Mouse (Mus musculus) intestine, postnatal 0 days (tissue): ENCODE results near the gene Tns1. TPM values are rescaled to one million over a fixed set of nuclear protein-coding genes. Genes with fewer than 3 reads are reported as not detected.

ENCODE experiments used
- ATAC-seq: fragments of 200-750 bp; cut with Nextera tagmentation; 2 replicates; pipeline ENCODE4 v1.8.0; 2017; ENCODE audit warnings: mild to moderate bottlenecking, moderate TSS enrichment, moderate library complexity
- H3K27ac ChIP-seq: fragments of 300-500 bp; sonication (generic); 2 replicates; pipeline ENCODE4 v1.5.1; 2014; ENCODE audit warnings: mild to moderate bottlenecking, low read depth, low read length, moderate library complexity
- H3K27me3 ChIP-seq: fragments of 300-500 bp; sonication (generic); replicated peaks from 2 replicates; pipeline ENCODE4 v1.6.1; 2014; ENCODE audit warnings: low read length, mixed read lengths; ENCODE audit not compliant: control insufficient read depth, insufficient read depth
- H3K36me3 ChIP-seq: fragments of 300-500 bp; sonication (generic); 2 replicates; pipeline ENCODE4 v1.6.1; 2014; ENCODE audit warnings: mild to moderate bottlenecking, moderate library complexity; ENCODE audit not compliant: control insufficient read depth, insufficient read depth
- H3K4me1 ChIP-seq: fragments of 300-500 bp; sonication (generic); replicated peaks from 2 replicates; pipeline ENCODE4 v1.6.1; 2014; ENCODE audit warnings: antibody characterized with exemption, low read length, mixed read lengths; ENCODE audit not compliant: control insufficient read depth, insufficient read depth
- H3K4me2 ChIP-seq: fragments of 300-500 bp; sonication (generic); replicated peaks from 2 replicates; pipeline ENCODE4 v1.6.1; 2014; ENCODE audit warnings: low read depth, mild to moderate bottlenecking, moderate library complexity
- H3K4me3 ChIP-seq: fragments of 300-500 bp; sonication (generic); 2 replicates; pipeline ENCODE4 v1.5.1; 2014; ENCODE audit warnings: low read depth, low read length
- H3K9ac ChIP-seq: fragments of 300-500 bp; sonication (generic); 2 replicates; pipeline ENCODE4 v1.6.1; 2014; ENCODE audit warnings: mild to moderate bottlenecking, low read depth, low read length
- H3K9me3 ChIP-seq: fragments of 300-500 bp; sonication (generic); 2 replicates; pipeline ENCODE4 v1.6.1; 2016; ENCODE audit warnings: mixed run types; ENCODE audit not compliant: control insufficient read depth
- CTCF ChIP-seq: sonication (generic); IDR thresholded peaks from 2 replicates; pipeline ENCODE4 v1.5.1; 2016; ENCODE audit warnings: low read depth, mild to moderate bottlenecking, control low read depth, antibody characterized with exemption, moderate library complexity
- WGBS: fragments of 180-500 bp; shearing (Covaris S2); extraction: QIAGEN DNeasy Blood & Tissue Kit; methylation state at CpG from one replicate; pipeline ENCODE4 v1.1.7; 2014; 5-methylcytosine and 5-hydroxymethylcytosine counted together
- polyA plus RNA-seq: library from polyadenylated mRNA; unstranded; fragments of >200 nt; fragmentation: Nextera tagmentation; extraction: Ambion mirVana; gene quantifications from 2 replicates; pipeline ENCODE4 v1.2.1, GENCODE M21; 2015

Gene Tns1
- polyA plus RNA-seq, 1 experiment from 2014 or later = 21.5 TPM

DNA sequence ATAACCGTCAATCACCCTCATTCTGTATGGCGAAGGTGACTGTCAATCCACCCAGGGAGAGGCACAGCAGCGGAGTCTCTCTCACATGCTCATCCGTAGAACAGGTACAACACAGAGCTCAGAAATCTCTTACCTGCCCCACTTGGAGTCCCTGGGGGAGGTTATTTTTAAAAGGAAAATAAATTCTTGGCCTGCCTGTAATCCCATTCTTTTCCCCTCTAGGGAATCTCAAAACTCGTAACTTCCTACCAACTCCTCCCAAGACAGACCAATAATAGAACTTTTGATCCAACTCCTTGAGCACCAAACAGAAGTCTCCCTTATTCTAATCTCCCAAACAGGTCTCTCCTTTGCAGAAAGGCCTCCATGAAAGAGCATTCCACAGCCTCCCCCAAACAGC is 124.7 kb downstream of the Tns1 start:
- Histone ChIP-seq H3K4me2 (no peak overlapping the region), H3K27ac (peak overlapping the region; percentile 64; the same call in 1 of the 2 replicates), H3K9ac (0 out of 2 replicates have a peak overlapping the region, but pooled peaks have one; percentile 13), H3K9me3 (no peaks in the 10 kb centered on the region), H3K4me3 (no peak overlapping the region), H3K4me1 (0 out of 2 replicates have a peak, but pooled peaks cover 3% of the 10 kb centered on the region), H3K36me3 (peaks cover 5% of the 10 kb centered on the region; the same call in 1 of the 2 replicates), H3K27me3 (no peaks in the 10 kb centered on the region)
- no peak for TF ChIP-seq CTCF
- no peak for ATAC-seq
- WGBS = 71% methylated on average over 5 of the region's 5 CpGs

- Histone ChIP-seq H3K4me1 (0 out of 2 replicates have a peak, but pooled peaks cover 5% of the 10 kb centered on the region), H3K27me3 (no peaks in the 10 kb centered on the region), H3K36me3 (peaks cover 5% of the 10 kb centered on the region; the same call in 1 of the 2 replicates), H3K9ac (no peak overlapping the region), H3K4me2 (no peak overlapping the region), H3K4me3 (no peak overlapping the region), H3K9me3 (no peaks in the 10 kb centered on the region), H3K27ac (peak overlapping the region; percentile 68; the same call in 1 of the 2 replicates)
- WGBS = 47% methylated on average over 5 of the region's 5 CpGs
- TF ChIP-seq CTCF = no peak
- ATAC-seq = no peak
Measured at GRCm38 (mm10) chr1:73998925-73999375, 125.3 kb downstream of the Tns1 start.

- WGBS = 47% methylated on average over 9 of the region's 9 CpGs
- no peak overlapping the region for H3K4me2 ChIP-seq
- no peak overlapping the region for H3K9ac ChIP-seq
- H3K9me3 ChIP-seq = no peaks in the 10 kb centered on the region
- ATAC-seq = no peak
- no peak overlapping the region for H3K4me3 ChIP-seq
- H3K4me1 ChIP-seq = 0 out of 2 replicates have a peak, but pooled peaks cover 6% of the 10 kb centered on the region
- peaks cover 8% of the 10 kb centered on the region; the same call in 1 of the 2 replicates for H3K36me3 ChIP-seq
- no peaks in the 10 kb centered on the region for H3K27me3 ChIP-seq
- TF ChIP-seq CTCF = no peak
- H3K27ac ChIP-seq = peak overlapping the region; percentile 68; the same call in 1 of the 2 replicates
Measured at GRCm38 (mm10) chr1:73998131-73998865, 126.0 kb downstream of the Tns1 start.

DNA sequence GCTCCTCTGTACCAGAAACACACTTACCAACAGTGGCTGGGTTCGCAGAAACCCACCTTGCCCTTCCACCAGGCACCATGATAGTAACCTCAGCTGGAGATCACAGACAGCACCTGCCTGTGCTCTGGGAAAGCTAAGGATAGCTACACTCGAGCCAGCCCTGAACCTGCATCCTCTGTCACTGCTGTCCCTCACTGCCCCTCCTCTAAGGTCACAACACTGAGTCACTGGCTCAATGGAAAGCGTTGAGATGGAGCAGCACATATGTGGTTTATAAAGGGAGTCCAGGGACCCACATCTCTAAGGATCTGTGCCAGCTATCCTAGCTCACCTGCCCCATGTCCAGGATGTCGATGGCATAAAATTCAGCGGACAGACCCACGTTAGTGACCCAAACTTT is 126.9 kb downstream of the Tns1 start:
- WGBS = 86% methylated on average over 6 of the region's 6 CpGs
- Histone ChIP-seq H3K27ac (no peak overlapping the region), H3K4me3 (no peak overlapping the region), H3K27me3 (no peaks in the 10 kb centered on the region), H3K4me1 (0 out of 2 replicates have a peak, but pooled peaks cover 6% of the 10 kb centered on the region), H3K4me2 (no peak overlapping the region), H3K9me3 (no peaks in the 10 kb centered on the region), H3K9ac (no peak overlapping the region), H3K36me3 (peaks cover 8% of the 10 kb centered on the region; the same call in 1 of the 2 replicates)
- TF ChIP-seq CTCF = no peak
- no peak for ATAC-seq

GRCm38 (mm10) chr1:73996650-73997049 is 127.6 kb downstream of the Tns1 start:
- Histone ChIP-seq H3K4me1 (0 out of 2 replicates have a peak, but pooled peaks cover 6% of the 10 kb centered on the region), H3K9ac (no peak overlapping the region), H3K9me3 (no peaks in the 10 kb centered on the region), H3K27me3 (no peaks in the 10 kb centered on the region), H3K4me2 (no peak overlapping the region), H3K27ac (no peak overlapping the region), H3K4me3 (no peak overlapping the region), H3K36me3 (peaks cover 14% of the 10 kb centered on the region; the same call in 1 of the 2 replicates)
- ATAC-seq = no peak
- TF ChIP-seq CTCF = no peak
- WGBS = 93% methylated on average over 3 of the region's 3 CpGs

DNA sequence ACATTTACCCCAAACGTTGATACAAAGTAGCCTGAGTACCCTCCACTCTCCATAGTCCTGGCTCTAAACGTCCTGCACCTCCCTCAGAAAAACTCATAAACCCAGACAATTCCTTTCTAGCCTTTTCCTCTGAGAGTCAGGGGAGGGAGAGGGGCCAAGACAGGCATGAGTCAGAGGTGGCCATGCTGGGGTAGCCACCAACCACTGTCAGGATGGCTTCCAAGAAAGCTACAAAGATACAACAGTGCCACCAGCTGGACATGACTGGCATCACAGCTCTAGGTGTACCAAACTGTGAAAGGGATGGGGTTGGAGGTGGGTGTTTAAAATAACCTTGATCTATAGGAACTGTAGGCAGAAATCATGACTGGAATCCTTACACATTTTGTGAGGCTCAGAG is 128.0 kb downstream of the Tns1 start:
- WGBS = 53% methylated on average over 2 of the region's 2 CpGs
- H3K4me3 ChIP-seq = no peak overlapping the region
- H3K27ac ChIP-seq = no peak overlapping the region
- peak; percentile 87 for TF ChIP-seq CTCF
- no peaks in the 10 kb centered on the region for H3K27me3 ChIP-seq
- H3K4me2 ChIP-seq = no peak overlapping the region
- H3K9me3 ChIP-seq = no peaks in the 10 kb centered on the region
- 0 out of 2 replicates have a peak, but pooled peaks cover 4% of the 10 kb centered on the region for H3K4me1 ChIP-seq
- no peak overlapping the region for H3K9ac ChIP-seq
- ATAC-seq = no peak
- H3K36me3 ChIP-seq = peaks cover 19% of the 10 kb centered on the region; the same call in 1 of the 2 replicates
